ENCODE assay signal across 25 mouse cellular contexts in genomic region chr13:46739426-46739825, GRCm38 (mm10).
"Had no signal": no experiment of that assay in that cellular context is flagged by ENCODE, and none has a peak within 500 bp of the region (broad histone marks: within the 10 kb centered on the region; RNA-seq: fewer than 3 reads in every experiment).

No protein-coding gene starts in this region.

- H3K27me3 ChIP-seq: heart, embryonic 12.5 days; hindbrain, embryonic 12.5 days; intestine, embryonic 15.5 days; limb, embryonic 12.5 days; liver, embryonic 13.5 days had no signal

- H3K36me3 ChIP-seq: heart, embryonic 10.5 days; heart, embryonic 12.5 days; hindbrain, embryonic 10.5 days; hindbrain, embryonic 12.5 days; intestine, embryonic 15.5 days; limb, embryonic 10.5 days; limb, embryonic 12.5 days; liver, embryonic 13.5 days had no signal

- H3K27ac ChIP-seq: heart, embryonic 10.5 days; hindbrain, embryonic 10.5 days; hindbrain, embryonic 12.5 days; hindbrain, embryonic 14.5 days; intestine, embryonic 15.5 days; layer of hippocampus, adult 2 months; left cerebral cortex, adult 2 months; limb, embryonic 10.5 days; limb, embryonic 12.5 days; liver, embryonic 13.5 days had no signal

- H3K4me3 ChIP-seq: heart, embryonic 10.5 days; heart, embryonic 12.5 days; hindbrain, embryonic 10.5 days; hindbrain, embryonic 12.5 days; intestine, embryonic 15.5 days; layer of hippocampus, adult 2 months; left cerebral cortex, adult 2 months; limb, embryonic 10.5 days; limb, embryonic 12.5 days; liver, embryonic 13.5 days had no signal

- ATAC-seq: forebrain, embryonic 16.5 days; hindbrain, embryonic 16.5 days; inflammation-experienced regulatory T-cells, adult 6 months; intestine, embryonic 15.5 days; intestine, postnatal 0 days had no signal

- DNase-seq: gastrocnemius, postnatal 36 days; heart, postnatal 10 days; heart, postnatal 4 days; kidney, adult 18-20 months; kidney, adult 8-10 months; kidney, postnatal 10 days; kidney, postnatal 25 days; kidney, postnatal 4 days; liver; liver, embryonic 13.5 days had no signal

- H3K4me2 ChIP-seq: heart, embryonic 12.5 days; hindbrain, embryonic 12.5 days; hindbrain, embryonic 14.5 days; intestine, embryonic 15.5 days; limb, embryonic 12.5 days; liver, embryonic 11.5 days; liver, embryonic 13.5 days had no signal

- H3K9me3 ChIP-seq: heart, embryonic 10.5 days; heart, embryonic 12.5 days; hindbrain, embryonic 10.5 days; hindbrain, embryonic 12.5 days; intestine, embryonic 15.5 days; limb, embryonic 10.5 days; limb, embryonic 12.5 days; liver, embryonic 13.5 days had no signal

- H3K9ac ChIP-seq: heart, embryonic 12.5 days; hindbrain, embryonic 12.5 days; hindbrain, embryonic 14.5 days; intestine, embryonic 15.5 days; limb, embryonic 12.5 days; liver, embryonic 13.5 days had no signal
